In the genomic region with DNA sequence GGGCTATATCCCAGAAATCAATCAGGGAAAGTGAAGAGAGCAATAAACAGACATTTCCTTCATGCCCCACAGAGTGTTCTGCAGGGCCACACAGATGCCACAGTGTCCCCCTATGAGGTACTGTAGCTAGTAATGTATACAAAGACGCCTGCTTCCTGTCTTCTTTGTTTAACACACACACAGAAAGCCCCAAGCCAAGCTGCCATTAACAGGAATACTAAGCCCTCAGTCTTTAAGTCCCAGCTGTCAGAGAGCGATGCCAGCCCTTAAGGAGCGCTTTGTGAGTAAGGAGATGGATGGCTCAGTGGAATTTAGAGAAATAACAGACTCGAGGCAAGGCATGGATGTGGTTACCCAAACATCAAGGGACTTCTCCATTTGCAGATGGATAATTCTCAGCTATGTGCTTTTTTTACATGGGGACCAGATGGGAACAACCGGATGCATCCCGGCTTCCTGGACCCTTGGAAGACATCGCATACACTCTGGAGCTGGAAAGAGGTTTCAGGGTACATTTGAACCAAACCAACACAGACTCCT, we compare ENCODE assay signal across 11 mouse cellular contexts. TPM values are rescaled to one million over a fixed set of nuclear protein-coding genes. Genes with fewer than 3 reads are reported as not detected.
DNase-seq lines count a peak whose midpoint lies in the region; ATAC-seq lines count a peak whose summit lies in the region.
"Had no signal": no experiment of that assay in that cellular context is flagged by ENCODE, and none has a peak within 500 bp of the region (broad histone marks: within the 10 kb centered on the region; RNA-seq: fewer than 3 reads in every experiment).

No protein-coding gene starts in this region.

- H3K27ac ChIP-seq in heart, embryonic 13.5 days (replicated peaks), result peak overlapping the region; percentile 16; the same call in 1 of the 2 replicates
- peak overlapping the region; percentile 44 for H3K27ac ChIP-seq in embryonic facial prominence, embryonic 11.5 days (replicated peaks; ENCODE audit: low read depth, low read length)
- H3K27ac ChIP-seq in hindbrain, embryonic 16.5 days (ENCODE audit: low read depth, low read length), result no peak overlapping the region
- H3K27ac ChIP-seq in neural tube, embryonic 12.5 days, result no peak overlapping the region

- no peak overlapping the region for H3K4me3 ChIP-seq in heart, embryonic 13.5 days
- H3K4me3 ChIP-seq in embryonic facial prominence, embryonic 11.5 days (ENCODE audit: low read depth, low read length), result no peak overlapping the region
- no peak overlapping the region for H3K4me3 ChIP-seq in hindbrain, embryonic 16.5 days (ENCODE audit: low read length)
- no peak overlapping the region for H3K4me3 ChIP-seq in neural tube, embryonic 12.5 days
- H3K4me3 ChIP-seq: heart, embryonic 12.5 days had no signal

- no peak overlapping the region for H3K9ac ChIP-seq in heart, embryonic 13.5 days
- no peak overlapping the region for H3K9ac ChIP-seq in embryonic facial prominence, embryonic 11.5 days (replicated peaks; ENCODE audit: low read length)
- no peak overlapping the region for H3K9ac ChIP-seq in hindbrain, embryonic 16.5 days (ENCODE audit: low read depth, low read length)
- no peak overlapping the region for H3K9ac ChIP-seq in neural tube, embryonic 12.5 days
- H3K9ac ChIP-seq: heart, embryonic 12.5 days had no signal

- no peak for ATAC-seq in heart, embryonic 13.5 days (ENCODE audit: extremely low read depth, insufficient number of reproducible peaks, low FRiP score, low TSS enrichment)
- ATAC-seq in embryonic facial prominence, embryonic 11.5 days (replicated peaks; ENCODE audit: insufficient number of reproducible peaks, low FRiP score, low TSS enrichment, low read depth), result 0 out of 2 replicates have a peak, but pooled peaks have one; percentile 39
- ATAC-seq in hindbrain, embryonic 16.5 days, result peak; percentile 91
- peak; percentile 78 for ATAC-seq in neural tube, embryonic 12.5 days (ENCODE audit: low FRiP score, low read depth)

- H3K36me3 ChIP-seq in heart, embryonic 13.5 days, result peaks cover 12% of the 10 kb centered on the region; the same call in 1 of the 2 replicates
- no peaks in the 10 kb centered on the region for H3K36me3 ChIP-seq in embryonic facial prominence, embryonic 11.5 days (replicated peaks; ENCODE audit: control insufficient read depth, insufficient read depth, low read depth, low read length)
- H3K36me3 ChIP-seq in hindbrain, embryonic 16.5 days (ENCODE audit: control insufficient read depth, insufficient read depth, low read length), result no peaks in the 10 kb centered on the region
- H3K36me3 ChIP-seq in neural tube, embryonic 12.5 days, result no peaks in the 10 kb centered on the region

- no peak for DNase-seq in heart, postnatal 4 days
- peak; percentile 64 for DNase-seq in embryonic facial prominence, embryonic 11.5 days (ENCODE audit: low spot score)
- no peak for DNase-seq in left cerebral cortex, adult 18-20 months (ENCODE audit: low spot score in 2 of 2)
- no peak for DNase-seq in testis, postnatal 14 days (ENCODE audit: low spot score)
- no peak for DNase-seq in frontal cortex, postnatal 36 days (ENCODE audit: low spot score in 2 of 2)
- DNase-seq: B cell, adult 2 months had no signal

- H3K9me3 ChIP-seq in heart, embryonic 13.5 days, result no peaks in the 10 kb centered on the region
- H3K9me3 ChIP-seq in embryonic facial prominence, embryonic 11.5 days (replicated peaks; ENCODE audit: control insufficient read depth, low read length), result no peaks in the 10 kb centered on the region
- H3K9me3 ChIP-seq in hindbrain, embryonic 16.5 days (ENCODE audit: control insufficient read depth, low read length), result no peaks in the 10 kb centered on the region
- H3K9me3 ChIP-seq in neural tube, embryonic 12.5 days, result no peaks in the 10 kb centered on the region
- H3K9me3 ChIP-seq: heart, embryonic 12.5 days had no signal

- 56% methylated on average over 7 of the region's 7 CpGs for WGBS in heart, embryonic 13.5 days
- WGBS in embryonic facial prominence, embryonic 11.5 days, result 21% methylated on average over 7 of the region's 7 CpGs
- WGBS in hindbrain, embryonic 16.5 days, result 30% methylated on average over 7 of the region's 7 CpGs
- WGBS in neural tube, embryonic 12.5 days, result 25% methylated on average over 7 of the region's 7 CpGs

- no peak overlapping the region for H3K4me2 ChIP-seq in heart, embryonic 13.5 days
- no peak overlapping the region for H3K4me2 ChIP-seq in embryonic facial prominence, embryonic 11.5 days (ENCODE audit: low read depth, low read length)
- no peak overlapping the region for H3K4me2 ChIP-seq in hindbrain, embryonic 16.5 days (ENCODE audit: low read length)
- H3K4me2 ChIP-seq in neural tube, embryonic 12.5 days (replicated peaks), result peak overlapping the region; percentile 2; the same call in 1 of the 2 replicates
- H3K4me2 ChIP-seq: heart, embryonic 12.5 days had no signal

- H3K4me1 ChIP-seq in heart, embryonic 13.5 days, result peaks cover 40% of the 10 kb centered on the region
- H3K4me1 ChIP-seq in embryonic facial prominence, embryonic 11.5 days (ENCODE audit: control insufficient read depth, insufficient read depth, low read length), result peaks cover 2% of the 10 kb centered on the region; the same call in 1 of the 2 replicates
- H3K4me1 ChIP-seq in hindbrain, embryonic 16.5 days (ENCODE audit: control insufficient read depth, insufficient read depth, low read depth, low read length), result peaks cover 7% of the 10 kb centered on the region
- peaks cover 19% of the 10 kb centered on the region for H3K4me1 ChIP-seq in neural tube, embryonic 12.5 days

- no peaks in the 10 kb centered on the region for H3K27me3 ChIP-seq in heart, embryonic 13.5 days (replicated peaks)
- H3K27me3 ChIP-seq in embryonic facial prominence, embryonic 11.5 days (ENCODE audit: control insufficient read depth, insufficient read depth, low read length), result no peaks in the 10 kb centered on the region
- no peaks in the 10 kb centered on the region for H3K27me3 ChIP-seq in hindbrain, embryonic 16.5 days (replicated peaks; ENCODE audit: control insufficient read depth, insufficient read depth, low read length)
- no peaks in the 10 kb centered on the region for H3K27me3 ChIP-seq in neural tube, embryonic 12.5 days (replicated peaks)
- H3K27me3 ChIP-seq: heart, embryonic 12.5 days had no signal

RNA-seq across cellular contexts. Expression of gene Pgm5, which starts 16.6 kb away (rescaled TPM):
- polyA plus RNA-seq in heart, embryonic 13.5 days (2015; fragmentation: Nextera tagmentation; extraction: Ambion mirVana), result 5.0 and 5.3 TPM in 2 replicates
- total RNA-seq in heart, postnatal 4 days (2021), result 100 to 1,000 TPM; 103 to 110 TPM
- 1.3 and 2.2 TPM in 2 replicates for polyA plus RNA-seq in embryonic facial prominence, embryonic 11.5 days (2014; fragmentation: Nextera tagmentation; extraction: Ambion mirVana)
- 1.3 and 1.7 TPM in 2 replicates for polyA plus RNA-seq in hindbrain, embryonic 16.5 days (2015; fragmentation: Nextera tagmentation; extraction: Ambion mirVana)
- 1.1 and 1.7 TPM in 2 replicates for polyA plus RNA-seq in neural tube, embryonic 12.5 days (2016; fragmentation: Nextera tagmentation; extraction: Ambion mirVana)
- 1 to 10 TPM; 6.9 to 8.8 TPM for total RNA-seq in left cerebral cortex, adult 18-20 months (2021)
- total RNA-seq: megakaryocyte, adult 5-6 weeks had no signal

RNA-seq across cellular contexts. Expression of gene Gm10053, which starts 30.4 kb away (rescaled TPM):
- 603 and 704 TPM in 2 replicates for polyA plus RNA-seq in heart, embryonic 13.5 days (2015; fragmentation: Nextera tagmentation; extraction: Ambion mirVana)
- total RNA-seq in heart, postnatal 4 days (2021), result 100 to 1,000 TPM; 851 to 876 TPM
- 266 and 271 TPM in 2 replicates for polyA plus RNA-seq in embryonic facial prominence, embryonic 11.5 days (2014; fragmentation: Nextera tagmentation; extraction: Ambion mirVana)
- 292 and 322 TPM in 2 replicates for polyA plus RNA-seq in hindbrain, embryonic 16.5 days (2015; fragmentation: Nextera tagmentation; extraction: Ambion mirVana)
- 237 and 247 TPM in 2 replicates for polyA plus RNA-seq in neural tube, embryonic 12.5 days (2016; fragmentation: Nextera tagmentation; extraction: Ambion mirVana)
- total RNA-seq in left cerebral cortex, adult 18-20 months (2021), result 100 to 1,000 TPM; 185 to 209 TPM

RNA-seq across cellular contexts. Expression of gene Foxd4, which starts 55.9 kb away (rescaled TPM):
- not detected in 2 replicates for polyA plus RNA-seq in heart, embryonic 13.5 days (2015; fragmentation: Nextera tagmentation; extraction: Ambion mirVana)
- not detected for total RNA-seq in heart, postnatal 4 days (2021)
- polyA plus RNA-seq in embryonic facial prominence, embryonic 11.5 days (2014; fragmentation: Nextera tagmentation; extraction: Ambion mirVana), result not detected in 2 replicates
- polyA plus RNA-seq in hindbrain, embryonic 16.5 days (2015; fragmentation: Nextera tagmentation; extraction: Ambion mirVana), result 0.27 TPM in 1 of 2 replicates, not detected in the other
- polyA plus RNA-seq in neural tube, embryonic 12.5 days (2016; fragmentation: Nextera tagmentation; extraction: Ambion mirVana), result not detected in 2 replicates
- total RNA-seq in left cerebral cortex, adult 18-20 months (2021), result not detected
- polyA plus RNA-seq: heart, embryonic 12.5 days had no signal

Comparison
In these comparisons a context has a peak if more than half of its experiments do, and no peak if none do; other contexts are left out.
1. H3K27ac ChIP-seq: peak in heart, embryonic 13.5 days (single experiment) and embryonic facial prominence, embryonic 11.5 days (single experiment); none in hindbrain, embryonic 16.5 days (single experiment) and neural tube, embryonic 12.5 days (single experiment).